Mouse (Mus musculus): ENCODE results near the gene Rad23b. TPM values are rescaled to one million over a fixed set of nuclear protein-coding genes. Genes with fewer than 3 reads are reported as not detected.

Rad23b gene
- polyA plus RNA-seq (2017; shearing (Covaris generic)), result 18.6 TPM

DNA sequence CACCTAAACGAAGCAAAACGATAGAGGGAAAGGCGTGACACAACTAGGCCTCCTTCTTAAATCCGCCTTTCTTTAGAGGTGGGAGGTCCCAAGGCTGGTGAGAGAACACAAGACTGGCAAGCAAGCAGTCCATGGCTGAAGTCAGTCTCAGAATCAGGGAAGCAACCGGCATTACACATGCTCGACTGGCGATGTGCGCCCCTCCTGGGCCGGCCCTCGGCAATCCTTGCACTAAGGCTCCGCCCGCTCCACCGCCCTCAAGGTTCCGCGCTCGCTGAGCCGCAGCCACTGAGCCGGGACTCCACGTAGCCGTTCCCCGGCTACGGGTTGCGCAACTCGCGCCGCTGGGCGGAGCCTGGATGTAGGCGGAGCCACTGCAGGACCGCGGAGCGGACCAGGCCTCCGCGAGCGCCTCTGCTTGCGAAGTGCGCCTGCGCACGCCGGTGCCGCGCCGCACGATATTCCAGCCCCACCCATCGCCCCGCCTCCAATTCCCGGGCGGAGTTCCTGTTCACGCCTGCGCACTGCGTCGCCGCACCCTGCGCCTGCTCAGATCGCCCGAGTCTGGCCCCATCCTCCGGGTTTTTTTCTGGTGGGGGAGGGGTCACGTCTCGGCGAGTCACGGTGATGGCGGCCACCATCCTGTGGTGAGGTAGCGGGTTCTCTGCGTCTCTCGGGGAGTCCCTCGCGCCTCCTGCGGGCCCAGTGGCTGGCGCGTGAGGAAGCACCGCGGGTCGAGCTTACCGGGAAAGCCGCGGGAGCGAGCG lies at the start of gene Rad23b:
Rad23b (plus strand) TSS at position 592 of the 767 bp plus-strand sequence.

Other genes with a start within 250 kb of the Rad23b start
- not detected for gene Klf4, start 182.4 kb downstream of the Rad23b start, polyA plus RNA-seq (2017; shearing (Covaris generic))

Data from CD4-positive, CD25-positive, alpha-beta regulatory T cell, adult 9 weeks (primary cell).